Comparison of ENCODE assay signal across 8 mouse cellular contexts in the genomic region with DNA sequence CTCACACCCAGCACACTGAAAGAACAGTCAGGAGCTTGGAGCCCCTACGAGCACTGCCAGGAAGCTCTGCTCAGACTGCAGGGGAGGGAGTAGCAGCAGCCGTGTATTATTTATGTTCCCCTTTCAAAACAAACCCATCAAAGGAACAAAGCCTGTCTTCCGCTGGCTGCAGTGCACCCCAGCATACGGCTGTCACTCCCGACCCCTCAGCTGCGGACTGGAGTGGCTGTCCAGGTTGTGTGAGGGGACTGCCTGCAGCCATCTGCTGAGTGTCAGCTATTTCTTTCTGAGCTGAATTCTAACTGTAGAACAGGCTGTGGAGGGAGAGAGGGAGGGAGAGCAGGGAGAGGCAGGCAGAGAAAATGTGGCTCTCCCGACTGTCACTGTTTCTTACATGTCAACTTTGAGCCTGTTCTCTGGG.
DNase-seq lines count a peak whose midpoint lies in the region; ATAC-seq lines count a peak whose summit lies in the region.

No protein-coding gene starts in this region.

- 2% methylated on average over 7 of the region's 7 CpGs for WGBS in kidney, embryonic 16.5 days
- WGBS in embryonic facial prominence, embryonic 13.5 days: 19% methylated on average over 7 of the region's 7 CpGs
- 20% methylated on average over 7 of the region's 7 CpGs for WGBS in intestine, embryonic 15.5 days
- 6% methylated on average over 7 of the region's 7 CpGs for WGBS in midbrain, embryonic 12.5 days

- H3K36me3 ChIP-seq in kidney, embryonic 16.5 days (ENCODE audit: insufficient read depth, low read length): no peaks in the 10 kb centered on the region
- H3K36me3 ChIP-seq in embryonic facial prominence, embryonic 13.5 days: no peaks in the 10 kb centered on the region
- H3K36me3 ChIP-seq in intestine, embryonic 15.5 days: no peaks in the 10 kb centered on the region
- H3K36me3 ChIP-seq in midbrain, embryonic 12.5 days: no peaks in the 10 kb centered on the region

- H3K27me3 ChIP-seq in kidney, embryonic 16.5 days (ENCODE audit: insufficient read depth, low read length): peaks cover 1% of the 10 kb centered on the region; the same call in 1 of the 2 replicates
- H3K27me3 ChIP-seq in embryonic facial prominence, embryonic 13.5 days: no peaks in the 10 kb centered on the region
- no peaks in the 10 kb centered on the region for H3K27me3 ChIP-seq in intestine, embryonic 15.5 days (replicated peaks)
- H3K27me3 ChIP-seq in midbrain, embryonic 12.5 days: peaks cover under 1% of the 10 kb centered on the region; the same call in 1 of the 2 replicates

- peaks cover 6% of the 10 kb centered on the region for H3K4me1 ChIP-seq in kidney, embryonic 16.5 days (ENCODE audit: insufficient read depth, low read length)
- peaks cover 28% of the 10 kb centered on the region for H3K4me1 ChIP-seq in embryonic facial prominence, embryonic 13.5 days
- peaks cover 3% of the 10 kb centered on the region; the same call in 1 of the 2 replicates for H3K4me1 ChIP-seq in intestine, embryonic 15.5 days (replicated peaks)
- H3K4me1 ChIP-seq in midbrain, embryonic 12.5 days: peaks cover 26% of the 10 kb centered on the region

- peak overlapping the region; percentile 45 for H3K4me2 ChIP-seq in kidney, embryonic 16.5 days (replicated peaks; ENCODE audit: low read depth, low read length)
- H3K4me2 ChIP-seq in embryonic facial prominence, embryonic 13.5 days: peak overlapping the region; percentile 38
- H3K4me2 ChIP-seq in intestine, embryonic 15.5 days (replicated peaks): peak overlapping the region; percentile 58
- H3K4me2 ChIP-seq in midbrain, embryonic 12.5 days (replicated peaks): peak overlapping the region; percentile 41

- H3K9ac ChIP-seq in kidney, embryonic 16.5 days (replicated peaks; ENCODE audit: low read length): peak overlapping the region; percentile 41
- H3K9ac ChIP-seq in embryonic facial prominence, embryonic 13.5 days: 0 out of 2 replicates have a peak overlapping the region, but pooled peaks have one; percentile 51
- H3K9ac ChIP-seq in intestine, embryonic 15.5 days: peak overlapping the region; percentile 22; the same call in 1 of the 2 replicates
- H3K9ac ChIP-seq in midbrain, embryonic 12.5 days (replicated peaks): peak overlapping the region; percentile 41; the same call in 1 of the 2 replicates

- ATAC-seq in kidney, embryonic 16.5 days (ENCODE audit: low FRiP score, low TSS enrichment): peak; percentile 60; the same call in 1 of the 2 replicates
- ATAC-seq in embryonic facial prominence, embryonic 13.5 days (ENCODE audit: insufficient number of reproducible peaks, insufficient read depth, low FRiP score, low TSS enrichment, low read depth): no peak
- peak; percentile 53; the same call in 1 of the 2 replicates for ATAC-seq in intestine, embryonic 15.5 days
- peak; percentile 88 for ATAC-seq in midbrain, embryonic 12.5 days (ENCODE audit: low FRiP score, low read depth)

- no peaks in the 10 kb centered on the region for H3K9me3 ChIP-seq in kidney, embryonic 16.5 days (ENCODE audit: low read length)
- H3K9me3 ChIP-seq in embryonic facial prominence, embryonic 13.5 days: no peaks in the 10 kb centered on the region
- H3K9me3 ChIP-seq in intestine, embryonic 15.5 days: no peaks in the 10 kb centered on the region
- H3K9me3 ChIP-seq in midbrain, embryonic 12.5 days: no peaks in the 10 kb centered on the region

- H3K27ac ChIP-seq in kidney, embryonic 16.5 days (ENCODE audit: low read length): no peak overlapping the region
- H3K27ac ChIP-seq in embryonic facial prominence, embryonic 13.5 days: no peak overlapping the region; the same call in 1 of the 2 replicates
- H3K27ac ChIP-seq in intestine, embryonic 15.5 days: no peak overlapping the region
- H3K27ac ChIP-seq in midbrain, embryonic 12.5 days (replicated peaks): peak overlapping the region; percentile 75

- H3K4me3 ChIP-seq in kidney, embryonic 16.5 days (ENCODE audit: low read length): peak overlapping the region; percentile 28
- H3K4me3 ChIP-seq in embryonic facial prominence, embryonic 13.5 days: 0 out of 2 replicates have a peak overlapping the region, but pooled peaks have one; percentile 8
- 0 out of 2 replicates have a peak overlapping the region, but pooled peaks have one; percentile 17 for H3K4me3 ChIP-seq in intestine, embryonic 15.5 days (replicated peaks)
- H3K4me3 ChIP-seq in midbrain, embryonic 12.5 days: no peak overlapping the region; the same call in 1 of the 2 replicates

- DNase-seq in kidney, postnatal 14 days: no peak
- DNase-seq in natural killer cell, adult 2 months (ENCODE audit: low spot score in 2 of 2): no peak
- DNase-seq in urinary bladder, adult 2 months (ENCODE audit: low spot score): no peak
- DNase-seq in thymus, adult 18-20 months: no peak
